Mouse (Mus musculus) lung, embryonic 16.5 days (tissue): ENCODE results near the gene Ing4. TPM values are rescaled to one million over a fixed set of nuclear protein-coding genes. Genes with fewer than 3 reads are reported as not detected.
"Not testable (repeated sequence)": the region's sequence is repeated elsewhere in the genome, so short reads cannot be mapped to it uniquely, and the experiment has no call there.

Experiments
- ATAC-seq: fragments of 200-750 bp; cut with Nextera tagmentation; 2 replicates; pipeline ENCODE4 v1.8.0; 2017; ENCODE audit warnings: low read depth, mild to moderate bottlenecking, moderate library complexity
- H3K27ac ChIP-seq: fragments of 300-500 bp; sonication (generic); 2 replicates; pipeline ENCODE4 v1.5.1; 2014; ENCODE audit warnings: mild to moderate bottlenecking, control low read depth, low read length
- H3K27me3 ChIP-seq: fragments of 300-500 bp; sonication (generic); 2 replicates; pipeline ENCODE4 v1.6.1; 2014; ENCODE audit warnings: low read depth, low read length, mixed read lengths; ENCODE audit not compliant: control insufficient read depth, insufficient read depth
- H3K36me3 ChIP-seq: fragments of 300-500 bp; sonication (generic); 2 replicates; pipeline ENCODE4 v1.6.1; 2014; ENCODE audit warnings: low read length; ENCODE audit not compliant: control insufficient read depth, insufficient read depth
- H3K4me1 ChIP-seq: fragments of 300-500 bp; sonication (generic); replicated peaks from 2 replicates; pipeline ENCODE4 v1.6.1; 2014; ENCODE audit warnings: low read length, mixed read lengths; ENCODE audit not compliant: control insufficient read depth, insufficient read depth
- H3K4me2 ChIP-seq: fragments of 300-500 bp; sonication (generic); 2 replicates; pipeline ENCODE4 v1.6.1; 2014; ENCODE audit warnings: low read depth, low read length, control low read depth
- H3K4me3 ChIP-seq: fragments of 300-500 bp; sonication (generic); 2 replicates; pipeline ENCODE4 v1.5.1; 2014; ENCODE audit warnings: mild to moderate bottlenecking, low read length, control low read depth
- H3K9ac ChIP-seq: fragments of 300-500 bp; sonication (generic); 2 replicates; pipeline ENCODE4 v1.6.1; 2014; ENCODE audit warnings: low read length, control low read depth
- H3K9me3 ChIP-seq: fragments of 300-500 bp; sonication (generic); 2 replicates; pipeline ENCODE4 v1.6.1; 2016; ENCODE audit warnings: low read length; ENCODE audit not compliant: control insufficient read depth
- WGBS: fragments of 180-500 bp; shearing (Covaris S2); extraction: QIAGEN DNeasy Blood & Tissue Kit; methylation state at CpG from one replicate; pipeline ENCODE4 v1.1.7; 2014; 5-methylcytosine and 5-hydroxymethylcytosine counted together
- polyA plus RNA-seq: library from polyadenylated mRNA; unstranded; fragments of >200 nt; fragmentation: Nextera tagmentation; extraction: Ambion mirVana; gene quantifications from 2 replicates; pipeline ENCODE4 v1.2.1, GENCODE M21; 2015

Gene Ing4
- polyA plus RNA-seq, 1 experiment from 2014 or later: 141 TPM

- 17% methylated on average over 6 of the region's 6 CpGs for WGBS
- peak; percentile 59; the same call in 1 of the 2 replicates for ATAC-seq
- H3K4me2 ChIP-seq: no peak overlapping the region
- no peak overlapping the region for H3K27ac ChIP-seq
- no peaks in the 10 kb centered on the region for H3K27me3 ChIP-seq
- H3K9ac ChIP-seq: no peak overlapping the region; the same call in 1 of the 2 replicates
- H3K36me3 ChIP-seq: no peaks in the 10 kb centered on the region
- H3K4me3 ChIP-seq: no peak overlapping the region
- no peaks in the 10 kb centered on the region for H3K9me3 ChIP-seq
- peaks cover 2% of the 10 kb centered on the region; the same call in 1 of the 2 replicates for H3K4me1 ChIP-seq
These were observed 21.9 kb downstream of the Ing4 start for GRCm38 (mm10) chr6:125061493-125061892.

- Histone ChIP-seq H3K4me1 (peaks cover 2% of the 10 kb centered on the region; the same call in 1 of the 2 replicates), H3K4me3 (no peak overlapping the region), H3K9me3 (no peaks in the 10 kb centered on the region), H3K27ac (no peak overlapping the region), H3K36me3 (no peaks in the 10 kb centered on the region), H3K4me2 (no peak overlapping the region), H3K9ac (no peak overlapping the region), H3K27me3 (no peaks in the 10 kb centered on the region)
- no peak for ATAC-seq
- 74% methylated on average over 5 of the region's 5 CpGs for WGBS
These were observed 23.0 kb downstream of the Ing4 start for GRCm38 (mm10) chr6:125062511-125062910.

GRCm38 (mm10) chr6:125063906-125064305 is 24.3 kb downstream of the Ing4 start:
- Histone ChIP-seq H3K4me2 (no peak overlapping the region), H3K27ac (no peak overlapping the region)
- no peak for ATAC-seq

GRCm38 (mm10) chr6:125065223-125065622 is 25.7 kb downstream of the Ing4 start:
- not testable (repeated sequence) for ATAC-seq, H3K4me1 ChIP-seq, H3K9ac ChIP-seq, H3K4me3 ChIP-seq, H3K4me2 ChIP-seq, H3K9me3 ChIP-seq, H3K27ac ChIP-seq, H3K36me3 ChIP-seq, H3K27me3 ChIP-seq
- no CpG with 5 or more reads among the region's 1 CpGs for whole genome bisulfite sequencing

More at GRCm38 (mm10) chr6:125063906-125064305, 24.3 kb downstream of the Ing4 start:
- WGBS: 76% methylated on average over 6 of the region's 6 CpGs
- Histone ChIP-seq H3K9me3 (no peaks in the 10 kb centered on the region), H3K4me3 (no peak overlapping the region), H3K9ac (no peak overlapping the region), H3K36me3 (no peaks in the 10 kb centered on the region), H3K27me3 (no peaks in the 10 kb centered on the region), H3K4me1 (peaks cover 2% of the 10 kb centered on the region; the same call in 1 of the 2 replicates)

- Histone ChIP-seq H3K36me3 (no peaks in the 10 kb centered on the region), H3K4me2 (no peak within 1 kb of the TSS), H3K27me3 (no peaks in the 10 kb centered on the region), H3K9ac (no peak within 1 kb of the TSS), H3K9me3 (no peaks in the 10 kb centered on the region), H3K27ac (no peak within 1 kb of the TSS), H3K4me1 (peaks cover 9% of the 10 kb centered on the region), H3K4me3 (no peak within 1 kb of the TSS)
- 55% methylated on average over 8 of the region's 8 CpGs for whole genome bisulfite sequencing
- no peak for ATAC-seq
These were observed 28.0 kb downstream of the Ing4 start, which contains the start of gene Lpar5 for GRCm38 (mm10) chr6:125067571-125067995. TSS of gene Lpar5 (plus strand) at chr6:125067920.

- peak; percentile 31; the same call in 1 of the 2 replicates for ATAC-seq
- no peak overlapping the region for H3K9ac ChIP-seq
- no peaks in the 10 kb centered on the region for H3K9me3 ChIP-seq
- H3K27ac ChIP-seq: peak overlapping the region; percentile 54; the same call in 1 of the 2 replicates
- no peaks in the 10 kb centered on the region for H3K27me3 ChIP-seq
- no peaks in the 10 kb centered on the region for H3K36me3 ChIP-seq
- no peak overlapping the region for H3K4me3 ChIP-seq
- WGBS: 81% methylated on average over 18 of the region's 18 CpGs
- H3K4me2 ChIP-seq: no peak overlapping the region
- H3K4me1 ChIP-seq: peaks cover 9% of the 10 kb centered on the region
These were observed 31.8 kb downstream of the Ing4 start for GRCm38 (mm10) chr6:125071170-125071895.

GRCm38 (mm10) chr6:125071896-125072279 is 32.3 kb downstream of the Ing4 start:
- Histone ChIP-seq H3K36me3 (no peaks in the 10 kb centered on the region), H3K9ac (no peak overlapping the region), H3K27ac (peak overlapping the region; percentile 54; the same call in 1 of the 2 replicates), H3K4me1 (peaks cover 9% of the 10 kb centered on the region), H3K4me2 (no peak overlapping the region), H3K4me3 (no peak overlapping the region), H3K9me3 (no peaks in the 10 kb centered on the region), H3K27me3 (no peaks in the 10 kb centered on the region)
- ATAC-seq: peak; percentile 60
- whole genome bisulfite sequencing: 15% methylated on average over 2 of the region's 2 CpGs

GRCm38 (mm10) chr6:125073825-125074224 is 34.3 kb downstream of the Ing4 start:
- 59% methylated on average over 8 of the region's 8 CpGs for WGBS
- H3K27me3 ChIP-seq: no peaks in the 10 kb centered on the region
- H3K9ac ChIP-seq: no peak overlapping the region
- no peak overlapping the region for H3K27ac ChIP-seq
- no peak overlapping the region for H3K4me3 ChIP-seq
- H3K4me1 ChIP-seq: peaks cover 9% of the 10 kb centered on the region
- H3K9me3 ChIP-seq: no peaks in the 10 kb centered on the region
- no peak for ATAC-seq
- H3K36me3 ChIP-seq: no peaks in the 10 kb centered on the region
- H3K4me2 ChIP-seq: no peak overlapping the region

GRCm38 (mm10) chr6:125081394-125081793 is 41.8 kb downstream of the Ing4 start:
- WGBS: 21% methylated on average over 25 of the region's 25 CpGs
- Histone ChIP-seq H3K27ac (peak overlapping the region; percentile 26; the same call in 1 of the 2 replicates), H3K36me3 (no peaks in the 10 kb centered on the region), H3K27me3 (no peaks in the 10 kb centered on the region), H3K9me3 (no peaks in the 10 kb centered on the region), H3K4me1 (no peaks in the 10 kb centered on the region), H3K9ac (peak overlapping the region; percentile 59), H3K4me3 (peak overlapping the region; percentile 41), H3K4me2 (peak overlapping the region; percentile 63)
- ATAC-seq: peak; percentile 10
